Mouse (Mus musculus): ENCODE data around the gene Zbtb25. TPM values are rescaled to one million over a fixed set of nuclear protein-coding genes. Genes with fewer than 3 reads are reported as not detected.

The Zbtb25 gene
- polyA plus RNA-seq, 1 experiment from 2014 or later, result 19.0 TPM

- Histone ChIP-seq H3K9me3 (replicated peaks) (no peaks in the 10 kb centered on the region), H3K36me3 (no peaks in the 10 kb centered on the region), H3K4me3 (no peak overlapping the region), H3K27me3 (ENCODE audit: low read depth, poor library complexity, severe bottlenecking) (no peaks in the 10 kb centered on the region), H3K27ac (replicated peaks) (no peak overlapping the region), H3K4me1 (peaks cover 31% of the 10 kb centered on the region)
- 85% methylated on average over 6 of the region's 6 CpGs for WGBS
- DNase-seq (ENCODE audit: low spot score), result no peak
Measured at GRCm38 (mm10) chr12:76373991-76374390, 4.6 kb upstream of the Zbtb25 start.

DNA sequence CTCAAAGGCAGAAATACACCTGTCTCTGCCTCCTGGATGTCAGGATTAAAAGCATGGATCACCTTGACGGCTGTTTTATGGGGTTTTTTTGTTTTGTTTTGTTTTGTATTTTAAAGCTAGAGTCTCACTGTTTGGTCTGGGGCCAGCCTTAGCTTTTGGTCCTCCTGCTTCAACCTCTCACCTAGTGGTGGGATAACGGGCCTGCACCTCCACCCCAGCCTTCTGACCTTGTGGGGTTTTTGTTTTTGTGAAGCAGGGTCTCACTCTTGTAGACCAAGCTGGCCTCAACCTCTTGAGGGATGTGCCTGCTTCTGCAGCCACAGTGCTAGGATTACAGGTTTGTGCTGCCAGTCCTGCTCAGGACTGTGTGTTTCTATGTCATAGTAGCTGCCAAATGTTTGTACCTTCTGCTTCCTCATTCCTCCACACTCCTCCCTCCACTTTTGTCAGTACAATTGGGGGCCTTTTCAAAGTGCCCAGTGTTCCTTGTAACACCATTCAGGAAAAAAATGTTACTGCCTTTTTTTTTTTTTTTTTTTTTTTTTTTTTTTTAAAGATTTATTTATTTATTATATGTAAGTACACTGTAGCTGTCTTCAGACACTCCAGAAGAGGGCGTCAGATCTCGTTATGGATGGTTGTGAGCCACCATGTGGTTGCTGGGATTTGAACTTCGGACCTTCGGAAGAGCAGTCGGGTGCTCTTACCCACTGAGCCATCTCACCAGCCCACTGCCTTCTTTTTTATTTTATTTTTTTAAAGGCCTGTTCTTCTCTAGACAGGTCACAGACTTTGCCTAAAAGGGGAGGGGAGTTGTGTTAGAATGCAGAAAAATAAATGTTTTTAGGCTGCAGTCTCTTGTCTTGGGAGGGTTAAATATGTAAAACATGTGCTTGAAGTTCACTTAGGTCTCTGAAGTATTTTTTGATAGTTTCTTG lies 3.7 kb upstream of the Zbtb25 start:
- no peak overlapping the region; the same call in 1 of the 2 replicates for H3K4me3 ChIP-seq
- peaks cover 39% of the 10 kb centered on the region for H3K4me1 ChIP-seq
- H3K27me3 ChIP-seq (ENCODE audit: low read depth, poor library complexity, severe bottlenecking), result no peaks in the 10 kb centered on the region
- WGBS, result 70% methylated on average over 6 of the region's 7 CpGs
- H3K36me3 ChIP-seq, result no peaks in the 10 kb centered on the region
- no peak overlapping the region for H3K27ac ChIP-seq (replicated peaks)
- H3K9me3 ChIP-seq (replicated peaks), result no peaks in the 10 kb centered on the region
- no peak for DNase-seq (ENCODE audit: low spot score)

GRCm38 (mm10) chr12:76372046-76372445 lies 2.6 kb upstream of the Zbtb25 start:
- no peak for DNase-seq (ENCODE audit: low spot score)
- peaks cover 48% of the 10 kb centered on the region for H3K4me1 ChIP-seq
- no peak overlapping the region for H3K27ac ChIP-seq (replicated peaks)
- 49% methylated on average over 7 of the region's 7 CpGs for WGBS
- no peaks in the 10 kb centered on the region for H3K27me3 ChIP-seq (ENCODE audit: low read depth, poor library complexity, severe bottlenecking)
- H3K9me3 ChIP-seq (replicated peaks), result no peaks in the 10 kb centered on the region
- H3K36me3 ChIP-seq, result no peaks in the 10 kb centered on the region
- peak overlapping the region; percentile 94 for H3K4me3 ChIP-seq

GRCm38 (mm10) chr12:76370831-76371571 lies 1.6 kb upstream of the Zbtb25 start:
- WGBS, result under 1% methylated on average over 61 of the region's 63 CpGs
- H3K36me3 ChIP-seq, result no peaks in the 10 kb centered on the region
- peaks cover 57% of the 10 kb centered on the region for H3K4me1 ChIP-seq
- H3K4me3 ChIP-seq, result peak overlapping the region; percentile 94
- peak overlapping the region; percentile 100 for H3K27ac ChIP-seq (replicated peaks)
- no peaks in the 10 kb centered on the region for H3K27me3 ChIP-seq (ENCODE audit: low read depth, poor library complexity, severe bottlenecking)
- H3K9me3 ChIP-seq (replicated peaks), result no peaks in the 10 kb centered on the region
- DNase-seq (ENCODE audit: low spot score), result peak; percentile 85

- H3K9me3 ChIP-seq (replicated peaks), result no peaks in the 10 kb centered on the region
- no peaks in the 10 kb centered on the region for H3K27me3 ChIP-seq (ENCODE audit: low read depth, poor library complexity, severe bottlenecking)
- H3K4me1 ChIP-seq, result peaks cover 61% of the 10 kb centered on the region
- H3K4me3 ChIP-seq, result peak within 1 kb of the TSS; percentile 94
- H3K27ac ChIP-seq (replicated peaks), result peak within 1 kb of the TSS; percentile 100
- H3K36me3 ChIP-seq, result no peaks in the 10 kb centered on the region
- under 1% methylated on average over 95 of the region's 99 CpGs for WGBS
- DNase-seq (ENCODE audit: low spot score), result peak; percentile 87
Measured at GRCm38 (mm10) chr12:76369978-76370830, 802 bp upstream of the Zbtb25 start, which contains the start of gene Zbtb1. Gene Zbtb1 (plus strand): TSS chr12:76370266.

- H3K4me1 ChIP-seq, result peaks cover 55% of the 10 kb centered on the region
- H3K9me3 ChIP-seq (replicated peaks), result no peaks in the 10 kb centered on the region
- H3K4me3 ChIP-seq, result peak overlapping the region; percentile 94
- no peak for DNase-seq (ENCODE audit: low spot score)
- under 1% methylated on average over 26 of the region's 26 CpGs for WGBS
- H3K27me3 ChIP-seq (ENCODE audit: low read depth, poor library complexity, severe bottlenecking), result no peaks in the 10 kb centered on the region
- peak overlapping the region; percentile 100 for H3K27ac ChIP-seq (replicated peaks)
- H3K36me3 ChIP-seq, result peaks cover 8% of the 10 kb centered on the region
Measured at GRCm38 (mm10) chr12:76368790-76369205, 604 bp downstream of the Zbtb25 start.

GRCm38 (mm10) chr12:76368201-76368789 lies 1.1 kb downstream of the Zbtb25 start:
- peaks cover 11% of the 10 kb centered on the region for H3K36me3 ChIP-seq
- H3K4me3 ChIP-seq, result peak overlapping the region; percentile 94
- WGBS, result 10% methylated on average over 9 of the region's 9 CpGs
- H3K27me3 ChIP-seq (ENCODE audit: low read depth, poor library complexity, severe bottlenecking), result no peaks in the 10 kb centered on the region
- no peaks in the 10 kb centered on the region for H3K9me3 ChIP-seq (replicated peaks)
- H3K4me1 ChIP-seq, result peaks cover 54% of the 10 kb centered on the region
- peak overlapping the region; percentile 100 for H3K27ac ChIP-seq (replicated peaks)
- DNase-seq (ENCODE audit: low spot score), result no peak

DNA sequence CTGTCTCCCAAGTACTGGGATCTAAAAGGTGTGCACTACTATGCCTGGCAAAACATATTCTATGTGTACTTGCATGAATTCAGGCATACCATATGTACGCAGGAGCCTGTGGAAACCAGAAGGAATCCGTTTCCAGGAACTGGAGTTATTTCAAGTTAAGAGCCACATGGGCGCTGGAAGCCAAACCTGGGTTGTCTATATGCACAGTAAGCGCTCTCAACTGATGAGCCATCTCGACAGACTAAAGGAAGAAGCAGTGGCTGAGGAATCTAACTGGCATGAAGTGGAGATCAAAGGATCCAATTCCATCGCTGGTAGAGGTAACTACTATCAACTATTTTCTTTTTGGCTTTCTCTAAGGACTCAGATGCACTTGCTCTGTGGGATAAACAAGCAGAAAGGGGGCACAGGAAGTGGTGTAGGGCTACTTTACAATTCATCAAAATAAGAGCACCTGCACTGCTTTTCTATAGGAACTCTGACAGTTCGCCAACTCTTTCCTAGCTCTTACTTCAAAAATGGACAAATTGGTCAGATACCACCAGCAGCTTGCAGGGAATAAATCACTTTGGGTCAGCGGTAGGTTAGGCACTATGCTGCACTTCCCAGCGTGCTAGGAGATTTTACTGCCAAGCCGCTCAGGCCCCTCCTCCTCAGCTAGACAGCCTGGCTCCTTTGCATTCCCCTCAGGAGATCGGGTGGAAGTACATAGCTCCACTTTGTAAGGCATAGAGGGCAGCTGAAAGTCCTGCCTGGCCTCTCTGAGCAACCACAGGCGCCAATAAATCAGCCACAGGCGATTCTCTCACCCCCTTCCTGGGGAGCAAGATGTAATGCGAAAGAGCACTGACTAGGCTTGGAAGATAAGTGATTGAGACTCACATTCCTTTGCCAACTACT lies 2.1 kb downstream of the Zbtb25 start:
- Histone ChIP-seq H3K27me3 (ENCODE audit: low read depth, poor library complexity, severe bottlenecking) (no peaks in the 10 kb centered on the region), H3K4me3 (peak overlapping the region; percentile 94), H3K9me3 (replicated peaks) (no peaks in the 10 kb centered on the region), H3K27ac (replicated peaks) (0 out of 2 replicates have a peak overlapping the region, but pooled peaks have one; percentile 35), H3K4me1 (peaks cover 46% of the 10 kb centered on the region), H3K36me3 (peaks cover 11% of the 10 kb centered on the region)
- peak; percentile 43 for DNase-seq (ENCODE audit: low spot score)
- WGBS, result 33% methylated on average over 14 of the region's 14 CpGs

GRCm38 (mm10) chr12:76366276-76366675 lies 3.1 kb downstream of the Zbtb25 start:
- Histone ChIP-seq H3K9me3 (replicated peaks) (no peaks in the 10 kb centered on the region), H3K27ac (replicated peaks) (no peak overlapping the region), H3K4me1 (peaks cover 36% of the 10 kb centered on the region), H3K36me3 (peaks cover 11% of the 10 kb centered on the region), H3K4me3 (no peak overlapping the region), H3K27me3 (ENCODE audit: low read depth, poor library complexity, severe bottlenecking) (no peaks in the 10 kb centered on the region)
- 90% methylated on average over 3 of the region's 3 CpGs for WGBS
- DNase-seq (ENCODE audit: low spot score), result no peak

DNA sequence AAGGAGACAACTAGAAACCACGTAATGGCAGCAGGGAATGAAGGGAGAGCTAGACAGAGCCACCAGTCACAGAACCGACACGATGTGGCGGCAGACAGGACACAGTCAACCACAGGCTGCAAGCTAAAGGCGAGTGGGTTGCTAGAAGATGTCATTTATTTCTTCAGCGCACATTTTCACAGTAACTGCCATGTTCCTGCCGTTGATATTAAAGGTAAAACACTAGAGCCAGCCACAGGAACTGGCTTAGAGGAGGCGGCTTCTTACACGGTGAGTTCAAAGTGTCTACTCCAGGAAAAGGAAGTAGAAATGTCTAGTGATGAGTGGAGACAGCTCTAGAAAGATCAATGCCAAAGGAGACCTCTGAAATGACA lies 7.1 kb downstream of the Zbtb25 start:
- WGBS, result 90% methylated on average over 9 of the region's 9 CpGs
- no peaks in the 10 kb centered on the region for H3K9me3 ChIP-seq (replicated peaks)
- no peak for DNase-seq (ENCODE audit: low spot score)
- no peaks in the 10 kb centered on the region for H3K27me3 ChIP-seq (ENCODE audit: low read depth, poor library complexity, severe bottlenecking)
- H3K36me3 ChIP-seq, result peaks cover 16% of the 10 kb centered on the region
- H3K4me1 ChIP-seq, result peaks cover 15% of the 10 kb centered on the region
- no peak overlapping the region for H3K27ac ChIP-seq (replicated peaks)
- no peak overlapping the region for H3K4me3 ChIP-seq
